Mouse (Mus musculus) stomach, embryonic 15.5 days (tissue): ENCODE measurements at regions not wholly inside any gene's neighbourhood (a gene's known extent, or its start where the extent isn't known, plus 50 kb on each side); places are given as distances from the start of the nearest gene placed in this dataset.

ENCODE experiments used
- ATAC-seq: fragments of 200-750 bp; cut with Nextera tagmentation; 2 replicates; pipeline ENCODE4 v1.8.0; 2017; ENCODE audit warnings: low read depth, moderate number of reproducible peaks, moderate TSS enrichment; ENCODE audit not compliant: insufficient read depth, low FRiP score
- H3K27ac ChIP-seq: fragments of 300-500 bp; sonication (generic); 2 replicates; pipeline ENCODE4 v1.5.1; 2015; ENCODE audit warnings: mild to moderate bottlenecking, inconsistent platforms
- H3K27me3 ChIP-seq: fragments of 300-500 bp; sonication (generic); replicated peaks from 2 replicates; pipeline ENCODE4 v1.6.1; 2015; ENCODE audit warnings: inconsistent platforms
- H3K36me3 ChIP-seq: fragments of 300-500 bp; sonication (generic); 2 replicates; pipeline ENCODE4 v1.6.1; 2015; ENCODE audit warnings: inconsistent platforms
- H3K4me1 ChIP-seq: fragments of 300-500 bp; sonication (generic); 2 replicates; pipeline ENCODE4 v1.6.1; 2015; ENCODE audit warnings: inconsistent platforms
- H3K4me2 ChIP-seq: fragments of 300-500 bp; sonication (generic); 2 replicates; pipeline ENCODE4 v1.6.1; 2015; ENCODE audit warnings: mild to moderate bottlenecking, inconsistent platforms
- H3K4me3 ChIP-seq: fragments of 300-500 bp; sonication (generic); replicated peaks from 2 replicates; pipeline ENCODE4 v1.5.1; 2015; ENCODE audit warnings: inconsistent platforms
- H3K9ac ChIP-seq: fragments of 300-500 bp; sonication (generic); 2 replicates; pipeline ENCODE4 v1.6.1; 2015; ENCODE audit warnings: inconsistent platforms
- H3K9me3 ChIP-seq: fragments of 300-500 bp; sonication (generic); 2 replicates; pipeline ENCODE4 v1.6.1; 2016; ENCODE audit warnings: inconsistent platforms
- WGBS: fragments of 180-500 bp; shearing (Covaris S2); methylation state at CpG from one replicate; pipeline ENCODE4 v1.1.7; 2015; 5-methylcytosine and 5-hydroxymethylcytosine counted together

- Histone ChIP-seq H3K9ac (no peak overlapping the region), H3K4me2 (no peak overlapping the region), H3K36me3 (no peaks in the 10 kb centered on the region), H3K4me1 (no peaks in the 10 kb centered on the region), H3K27ac (no peak overlapping the region), H3K27me3 (no peaks in the 10 kb centered on the region), H3K9me3 (no peaks in the 10 kb centered on the region), H3K4me3 (no peak overlapping the region)
- ATAC-seq, result no peak
- 49% methylated on average over 3 of the region's 3 CpGs for WGBS
Observed at GRCm38 (mm10) chr8:126692263-126692662, 98.5 kb upstream of the Irf2bp2 start.

- 74% methylated on average over 5 of the region's 5 CpGs for WGBS
- Histone ChIP-seq H3K4me1 (no peaks in the 10 kb centered on the region), H3K4me3 (no peak overlapping the region)
Observed at GRCm38 (mm10) chr8:126688450-126688849, 94.7 kb upstream of the Irf2bp2 start.

GRCm38 (mm10) chr8:126688014-126688413 is 94.2 kb upstream of the Irf2bp2 start:
- Histone ChIP-seq H3K9me3 (no peaks in the 10 kb centered on the region), H3K4me1 (no peaks in the 10 kb centered on the region), H3K4me3 (no peak overlapping the region), H3K27me3 (no peaks in the 10 kb centered on the region), H3K27ac (no peak overlapping the region), H3K4me2 (no peak overlapping the region), H3K9ac (no peak overlapping the region), H3K36me3 (no peaks in the 10 kb centered on the region)
- no peak for ATAC-seq
- 74% methylated on average over 6 of the region's 6 CpGs for WGBS

More at GRCm38 (mm10) chr8:126688450-126688849, 94.7 kb upstream of the Irf2bp2 start:
- Histone ChIP-seq H3K27ac (no peak overlapping the region), H3K9me3 (no peaks in the 10 kb centered on the region), H3K27me3 (no peaks in the 10 kb centered on the region), H3K4me2 (no peak overlapping the region), H3K9ac (no peak overlapping the region), H3K36me3 (no peaks in the 10 kb centered on the region)
- no peak for ATAC-seq

- Histone ChIP-seq H3K36me3 (no peaks in the 10 kb centered on the region), H3K4me3 (no peak overlapping the region), H3K9me3 (no peaks in the 10 kb centered on the region), H3K27ac (no peak overlapping the region), H3K4me2 (no peak overlapping the region), H3K27me3 (no peaks in the 10 kb centered on the region), H3K9ac (no peak overlapping the region), H3K4me1 (no peaks in the 10 kb centered on the region)
- WGBS, result 82% methylated on average over 4 of the region's 4 CpGs
- ATAC-seq, result no peak
Observed at GRCm38 (mm10) chr8:126686827-126687226, 93.0 kb upstream of the Irf2bp2 start.

- no peaks in the 10 kb centered on the region for H3K9me3 ChIP-seq
- no peak overlapping the region for H3K27ac ChIP-seq
- H3K27me3 ChIP-seq, result no peaks in the 10 kb centered on the region
- no peak overlapping the region for H3K9ac ChIP-seq
- no peaks in the 10 kb centered on the region for H3K36me3 ChIP-seq
- H3K4me3 ChIP-seq, result no peak overlapping the region
- no peak overlapping the region for H3K4me2 ChIP-seq
- 64% methylated on average over 6 of the region's 6 CpGs for WGBS
- ATAC-seq, result no peak
- H3K4me1 ChIP-seq, result no peaks in the 10 kb centered on the region
Observed at GRCm38 (mm10) chr8:126685365-126685764, 91.6 kb upstream of the Irf2bp2 start.

GRCm38 (mm10) chr8:126683950-126684349 is 90.2 kb upstream of the Irf2bp2 start:
- Histone ChIP-seq H3K4me2 (no peak overlapping the region), H3K27me3 (no peaks in the 10 kb centered on the region), H3K27ac (no peak overlapping the region), H3K4me3 (no peak overlapping the region), H3K4me1 (no peaks in the 10 kb centered on the region), H3K9ac (no peak overlapping the region), H3K36me3 (no peaks in the 10 kb centered on the region), H3K9me3 (no peaks in the 10 kb centered on the region)
- no peak for ATAC-seq
- WGBS, result 56% methylated on average over 4 of the region's 4 CpGs

- no peak overlapping the region for H3K4me3 ChIP-seq
- no peak for ATAC-seq
- H3K9ac ChIP-seq, result no peak overlapping the region
- no peaks in the 10 kb centered on the region for H3K36me3 ChIP-seq
- H3K4me1 ChIP-seq, result no peaks in the 10 kb centered on the region
- no peaks in the 10 kb centered on the region for H3K27me3 ChIP-seq
- no peak overlapping the region for H3K27ac ChIP-seq
- H3K4me2 ChIP-seq, result no peak overlapping the region
- WGBS, result 78% methylated on average over 2 of the region's 2 CpGs
- H3K9me3 ChIP-seq, result no peaks in the 10 kb centered on the region
Observed at GRCm38 (mm10) chr8:126683555-126683947, 89.8 kb upstream of the Irf2bp2 start.

- WGBS, result 72% methylated on average over 9 of the region's 9 CpGs
- H3K36me3 ChIP-seq, result no peaks in the 10 kb centered on the region
- no peaks in the 10 kb centered on the region for H3K9me3 ChIP-seq
- no peaks in the 10 kb centered on the region for H3K4me1 ChIP-seq
- no peak overlapping the region for H3K4me2 ChIP-seq
- H3K4me3 ChIP-seq, result no peak overlapping the region
- no peak overlapping the region for H3K9ac ChIP-seq
- H3K27ac ChIP-seq, result no peak overlapping the region
- no peak for ATAC-seq
- no peaks in the 10 kb centered on the region for H3K27me3 ChIP-seq
Observed at GRCm38 (mm10) chr8:126682817-126683554, 89.2 kb upstream of the Irf2bp2 start.

GRCm38 (mm10) chr8:126681948-126682651 is 88.3 kb upstream of the Irf2bp2 start:
- H3K27ac ChIP-seq, result no peak overlapping the region
- H3K27me3 ChIP-seq, result no peaks in the 10 kb centered on the region
- WGBS, result 64% methylated on average over 6 of the region's 6 CpGs
- no peaks in the 10 kb centered on the region for H3K36me3 ChIP-seq
- H3K4me1 ChIP-seq, result no peaks in the 10 kb centered on the region
- no peak for ATAC-seq
- no peaks in the 10 kb centered on the region for H3K9me3 ChIP-seq
- H3K4me3 ChIP-seq, result no peak overlapping the region
- no peak overlapping the region for H3K4me2 ChIP-seq
- no peak overlapping the region for H3K9ac ChIP-seq

GRCm38 (mm10) chr8:126678004-126678751 is 84.4 kb upstream of the Irf2bp2 start:
- Histone ChIP-seq H3K4me2 (no peak overlapping the region), H3K9me3 (no peaks in the 10 kb centered on the region), H3K27ac (no peak overlapping the region), H3K4me1 (no peaks in the 10 kb centered on the region), H3K4me3 (no peak overlapping the region), H3K9ac (no peak overlapping the region), H3K27me3 (no peaks in the 10 kb centered on the region), H3K36me3 (no peaks in the 10 kb centered on the region)
- ATAC-seq, result no peak
- 77% methylated on average over 13 of the region's 13 CpGs for WGBS

- Histone ChIP-seq H3K36me3 (no peaks in the 10 kb centered on the region), H3K27ac (no peak overlapping the region), H3K4me2 (no peak overlapping the region), H3K9ac (no peak overlapping the region), H3K27me3 (no peaks in the 10 kb centered on the region), H3K4me1 (no peaks in the 10 kb centered on the region), H3K9me3 (no peaks in the 10 kb centered on the region), H3K4me3 (no peak overlapping the region)
- ATAC-seq, result no peak
- WGBS, result 84% methylated on average over 2 of the region's 2 CpGs
Observed at GRCm38 (mm10) chr8:126675153-126675552, 81.4 kb upstream of the Irf2bp2 start.
